Mouse (Mus musculus): Measurements from ENCODE around the gene Tmem150a. TPM values are rescaled to one million over a fixed set of nuclear protein-coding genes. Genes with fewer than 3 reads are reported as not detected.

Gene Tmem150a
- total RNA-seq, 2 experiments from 2014 or later = 7.4 TPM; not detected in 1

DNA sequence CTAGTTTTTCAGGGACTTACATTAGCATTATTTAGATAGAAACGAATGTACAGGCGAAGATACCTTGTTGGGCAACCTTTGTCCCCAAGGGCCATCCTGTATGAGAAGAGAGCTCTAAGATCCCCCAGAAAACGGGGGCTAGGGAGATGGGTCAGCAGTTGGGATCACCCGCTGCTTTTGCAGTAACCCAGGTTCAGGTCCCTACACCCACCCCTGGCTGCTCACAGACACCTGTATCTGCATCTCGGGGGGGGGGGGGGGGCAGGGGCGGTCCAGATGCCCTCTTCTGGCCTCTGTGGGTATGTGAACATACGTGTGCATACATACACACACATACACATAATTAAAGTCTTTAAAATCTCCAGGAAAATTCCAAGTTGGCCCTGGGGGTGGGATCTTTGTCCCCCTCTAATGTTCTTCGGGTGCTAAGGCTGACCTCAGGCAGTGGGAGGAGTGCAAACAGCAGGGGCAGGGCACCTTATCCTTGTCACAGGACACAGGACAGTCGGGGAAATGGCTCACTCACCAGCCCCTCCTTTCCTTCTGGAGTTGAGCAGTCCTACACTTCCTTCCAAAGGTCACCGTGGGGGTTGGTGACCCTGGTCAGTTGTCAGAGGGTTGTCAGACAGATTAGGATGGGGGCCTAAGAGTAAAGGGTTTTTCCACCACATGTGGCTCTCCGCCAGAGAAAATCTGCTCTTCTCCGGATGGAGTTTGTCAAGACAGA, 35.7 kb downstream of the Tmem150a start:
- no peak for ATAC-seq (replicated peaks; ENCODE audit: poor library complexity, severe bottlenecking)

DNA sequence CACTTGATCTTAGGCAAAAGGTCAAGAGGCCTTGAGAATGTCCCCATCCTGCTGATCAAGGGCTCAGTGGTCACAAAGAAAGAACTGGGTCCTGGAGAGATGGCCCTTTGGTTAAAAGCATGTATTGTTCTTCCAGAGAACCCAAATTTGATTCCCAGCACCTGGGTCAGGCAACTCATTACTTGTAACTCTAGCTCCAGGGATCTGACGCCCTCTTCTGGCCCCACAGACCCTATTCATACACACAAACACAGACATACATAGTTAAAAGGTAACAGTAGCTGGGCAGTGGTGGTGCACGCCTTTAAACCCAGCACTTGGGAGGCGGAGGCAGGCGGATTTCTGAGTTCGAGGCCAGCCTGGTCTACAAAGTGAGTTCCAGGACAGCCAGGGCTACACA, 37.1 kb downstream of the Tmem150a start:
- ATAC-seq (replicated peaks; ENCODE audit: poor library complexity, severe bottlenecking) = no peak

DNA sequence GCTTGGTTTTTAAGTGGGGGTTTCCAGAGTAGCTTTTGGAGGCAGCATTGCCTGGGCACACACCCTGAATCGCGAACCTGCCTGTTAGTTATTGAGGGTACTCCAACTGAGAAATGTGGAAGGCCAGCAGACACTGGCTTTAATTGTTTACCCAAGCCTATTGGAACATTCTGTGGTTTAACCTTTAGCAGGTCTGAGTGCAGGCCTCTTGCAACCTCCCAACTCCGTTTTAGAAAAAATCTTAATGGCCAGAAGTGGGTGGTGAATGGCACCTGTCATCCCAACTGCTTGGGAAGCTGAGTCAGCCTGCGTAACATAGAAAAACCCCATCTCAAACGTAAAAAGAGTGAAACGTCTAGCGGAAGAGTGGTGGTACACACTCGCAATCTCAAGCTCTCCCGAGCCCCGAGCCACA, 41.6 kb downstream of the Tmem150a start:
- ATAC-seq (replicated peaks; ENCODE audit: poor library complexity, severe bottlenecking) = no peak

DNA sequence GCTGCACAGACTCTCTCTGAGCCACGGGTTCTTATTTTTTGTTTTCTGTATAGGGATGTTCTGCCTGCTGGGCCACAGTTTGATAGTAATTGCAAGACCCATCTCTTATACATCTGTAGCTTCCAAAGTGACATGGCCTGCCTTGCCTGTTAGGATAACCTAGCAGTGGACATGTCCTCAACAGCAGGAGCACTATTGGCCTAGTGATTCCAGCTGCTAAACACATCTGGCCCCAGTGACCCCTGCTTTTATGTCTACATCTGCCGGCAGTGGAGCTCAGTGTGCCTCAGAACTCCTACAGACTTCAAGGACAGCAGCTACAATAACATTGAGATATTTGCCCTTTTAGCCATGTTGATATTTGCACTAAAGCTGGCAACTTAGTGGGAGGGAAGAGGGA, 44.7 kb downstream of the Tmem150a start:
- ATAC-seq (replicated peaks; ENCODE audit: poor library complexity, severe bottlenecking) = no peak

DNA sequence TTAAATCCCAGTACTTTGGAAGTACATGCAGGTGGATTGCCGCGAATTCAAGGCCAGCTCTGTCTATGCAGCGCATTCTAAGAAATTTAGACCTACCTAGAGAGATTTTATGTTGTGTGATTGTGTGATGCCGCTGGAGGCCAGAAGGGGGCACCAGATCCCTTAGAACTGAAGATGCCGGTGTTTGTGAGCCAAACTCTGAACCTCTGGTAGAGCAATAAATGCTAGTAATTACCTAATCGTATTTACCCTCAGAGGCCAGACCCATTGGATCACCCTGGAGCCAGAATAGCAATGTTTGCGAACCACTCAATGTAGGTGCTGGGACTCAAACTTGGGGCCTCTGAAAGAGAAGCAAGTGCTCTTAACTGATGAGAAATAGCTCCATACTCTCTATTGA, 46.6 kb downstream of the Tmem150a start:
- peak; percentile 95 for ATAC-seq (replicated peaks; ENCODE audit: poor library complexity, severe bottlenecking)

DNA sequence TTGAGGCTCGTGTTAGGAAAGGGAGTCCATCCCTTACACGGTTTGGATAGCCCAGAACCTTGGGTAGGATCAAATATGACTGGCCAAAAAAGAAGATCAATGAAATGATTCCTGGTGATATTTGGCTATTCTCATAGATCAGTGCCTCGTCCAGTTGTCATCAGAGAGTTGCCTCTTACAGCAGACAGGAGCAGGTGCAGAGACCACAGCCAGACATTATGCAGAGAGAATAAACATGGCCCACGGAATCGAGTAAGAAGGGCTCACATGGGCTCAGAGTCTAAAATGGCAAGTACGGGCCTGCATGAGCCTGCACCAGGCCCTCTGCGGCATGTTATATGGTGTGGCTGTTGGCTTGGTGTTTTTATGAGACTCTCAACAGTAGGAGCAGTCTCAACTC, 50.1 kb downstream of the Tmem150a start:
- ATAC-seq (replicated peaks; ENCODE audit: poor library complexity, severe bottlenecking) = no peak

DNA sequence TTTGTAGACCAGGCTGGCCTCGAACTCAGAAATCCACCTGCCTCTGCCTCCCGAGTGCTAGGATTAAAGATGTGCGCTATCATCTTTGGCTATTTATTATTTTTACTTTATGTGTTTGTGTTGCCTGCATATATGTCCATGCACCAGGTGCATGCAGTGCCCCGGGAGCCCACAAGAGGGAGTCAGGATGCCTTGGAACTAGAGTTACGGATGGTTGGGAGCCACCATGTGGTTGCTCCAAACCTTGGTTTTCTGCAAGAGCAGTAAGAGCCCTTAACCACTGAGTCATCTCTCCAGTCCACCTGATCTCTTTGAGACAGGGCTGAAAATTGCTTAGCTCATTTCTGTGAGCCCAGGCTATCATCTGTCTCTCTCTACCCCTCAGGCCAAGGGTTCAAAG, 51.9 kb downstream of the Tmem150a start:
- ATAC-seq (replicated peaks; ENCODE audit: poor library complexity, severe bottlenecking) = peak; percentile 91

Other genes starting within 250 kb of the Tmem150a start
- gene Atoh8, start 119.9 kb upstream of the Tmem150a start, total RNA-seq (2014; fragmentation: Nextera tagmentation) = 1.5 TPM in 1 of 2 replicates, not detected in the other
- gene Atoh8, start 119.9 kb upstream of the Tmem150a start, total RNA-seq (2017) = not detected in 2 replicates
- gene Sftpb, start 50.8 kb upstream of the Tmem150a start, total RNA-seq (2014; fragmentation: Nextera tagmentation) = not detected in 2 replicates
- not detected in 2 replicates for gene Sftpb, start 50.8 kb upstream of the Tmem150a start, total RNA-seq (2017)
- 37.8 and 71.8 TPM in 2 replicates for gene Usp39, start 10.3 kb upstream of the Tmem150a start, total RNA-seq (2014; fragmentation: Nextera tagmentation)
- gene Usp39, start 10.3 kb upstream of the Tmem150a start, total RNA-seq (2017) = 104 and 123 TPM in 2 replicates
- gene 0610030E20Rik, start 8.1 kb upstream of the Tmem150a start, total RNA-seq (2014; fragmentation: Nextera tagmentation) = 24.9 and 34.0 TPM in 2 replicates
- 17.2 and 17.6 TPM in 2 replicates for gene 0610030E20Rik, start 8.1 kb upstream of the Tmem150a start, total RNA-seq (2017)
- gene Rnf181, start 11.5 kb downstream of the Tmem150a start, total RNA-seq (2014; fragmentation: Nextera tagmentation) = 81.5 and 83.1 TPM in 2 replicates
- 48.6 and 54.3 TPM in 2 replicates for gene Rnf181, start 11.5 kb downstream of the Tmem150a start, total RNA-seq (2017)
- gene Vamp5, start 25.0 kb downstream of the Tmem150a start, total RNA-seq (2014; fragmentation: Nextera tagmentation) = 12.4 and 43.7 TPM in 2 replicates
- gene Vamp5, start 25.0 kb downstream of the Tmem150a start, total RNA-seq (2017) = 8.6 and 16.5 TPM in 2 replicates
- 239 and 250 TPM in 2 replicates for gene Vamp8, start 35.3 kb downstream of the Tmem150a start, total RNA-seq (2014; fragmentation: Nextera tagmentation)
- 347 and 437 TPM in 2 replicates for gene Vamp8, start 35.3 kb downstream of the Tmem150a start, total RNA-seq (2017)
- gene Ggcx, start 58.9 kb downstream of the Tmem150a start, total RNA-seq (2014; fragmentation: Nextera tagmentation) = 7.9 and 8.8 TPM in 2 replicates
- gene Ggcx, start 58.9 kb downstream of the Tmem150a start, total RNA-seq (2017) = 9.6 and 19.7 TPM in 2 replicates
- gene Mat2a, start 84.1 kb downstream of the Tmem150a start, total RNA-seq (2014; fragmentation: Nextera tagmentation) = 387 and 444 TPM in 2 replicates
- gene Mat2a, start 84.1 kb downstream of the Tmem150a start, total RNA-seq (2017) = 211 and 247 TPM in 2 replicates
- not detected in 2 replicates for gene Sh2d6, start 166.3 kb downstream of the Tmem150a start, total RNA-seq (2014; fragmentation: Nextera tagmentation)
- gene Sh2d6, start 166.3 kb downstream of the Tmem150a start, total RNA-seq (2017) = 0.26 and 0.62 TPM in 2 replicates
- 32.4 and 69.3 TPM in 2 replicates for gene Capg, start 188.9 kb downstream of the Tmem150a start, total RNA-seq (2014; fragmentation: Nextera tagmentation)
- gene Capg, start 188.9 kb downstream of the Tmem150a start, total RNA-seq (2017) = 52.4 and 56.6 TPM in 2 replicates
- gene Elmod3, start 243.0 kb downstream of the Tmem150a start, total RNA-seq (2014; fragmentation: Nextera tagmentation) = 12.6 and 14.0 TPM in 2 replicates
- 7.4 and 16.3 TPM in 2 replicates for gene Elmod3, start 243.0 kb downstream of the Tmem150a start, total RNA-seq (2017)
- gene Retsat, start 243.0 kb downstream of the Tmem150a start, total RNA-seq (2014; fragmentation: Nextera tagmentation) = 17.7 and 20.8 TPM in 2 replicates
- gene Retsat, start 243.0 kb downstream of the Tmem150a start, total RNA-seq (2017) = 28.0 and 32.0 TPM in 2 replicates